Mouse (Mus musculus): ENCODE measurements around the gene Rpl23a. TPM values are rescaled to one million over a fixed set of nuclear protein-coding genes. Genes with fewer than 3 reads are reported as not detected.
A peak's percentile ranks its signal among the peaks of the same experiment; 100 is the strongest.

Gene Rpl23a
- polyA plus RNA-seq, 1 experiment from 2014 or later, result 1,650 TPM

DNA sequence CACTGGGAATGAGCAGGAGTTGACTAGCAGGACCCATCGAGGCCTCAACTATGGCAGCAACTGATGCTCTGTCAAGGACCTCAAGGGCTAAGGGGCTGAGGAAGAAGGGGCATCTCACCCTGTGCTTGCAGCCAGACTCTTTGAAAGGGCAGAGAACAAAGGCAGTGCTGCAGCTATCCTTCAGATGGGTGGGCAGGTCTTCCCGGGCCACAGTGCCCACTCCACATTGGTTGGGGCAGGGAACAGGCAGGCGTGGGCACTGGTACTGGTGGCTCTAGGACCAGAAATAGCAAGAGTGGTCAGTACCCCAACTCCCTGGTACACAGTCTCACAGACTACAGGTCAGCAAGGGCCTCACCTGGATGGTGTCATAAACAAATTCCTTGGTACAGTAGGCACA is 22.7 kb downstream of the Rpl23a start:
- H3K36me3 ChIP-seq (ENCODE audit: control insufficient read depth, insufficient read depth, low read length), result peaks cover 65% of the 10 kb centered on the region
- H3K27me3 ChIP-seq (ENCODE audit: control insufficient read depth, insufficient read depth, low read length), result no peaks in the 10 kb centered on the region
- H3K9ac ChIP-seq (ENCODE audit: low read depth, low read length), result no peak overlapping the region
- H3K9me3 ChIP-seq (ENCODE audit: control insufficient read depth, low read length), result no peaks in the 10 kb centered on the region
- WGBS, result 91% methylated on average over 3 of the region's 3 CpGs
- H3K4me1 ChIP-seq (ENCODE audit: control insufficient read depth, insufficient read depth, low read length), result peaks cover 21% of the 10 kb centered on the region
- no peak overlapping the region for H3K27ac ChIP-seq (ENCODE audit: low read depth, low read length)
- no peak overlapping the region for H3K4me2 ChIP-seq (replicated peaks; ENCODE audit: low read depth, low read length)
- no peak overlapping the region for H3K4me3 ChIP-seq (ENCODE audit: low read length)
- no peak for ATAC-seq (ENCODE audit: low FRiP score, low TSS enrichment)

DNA sequence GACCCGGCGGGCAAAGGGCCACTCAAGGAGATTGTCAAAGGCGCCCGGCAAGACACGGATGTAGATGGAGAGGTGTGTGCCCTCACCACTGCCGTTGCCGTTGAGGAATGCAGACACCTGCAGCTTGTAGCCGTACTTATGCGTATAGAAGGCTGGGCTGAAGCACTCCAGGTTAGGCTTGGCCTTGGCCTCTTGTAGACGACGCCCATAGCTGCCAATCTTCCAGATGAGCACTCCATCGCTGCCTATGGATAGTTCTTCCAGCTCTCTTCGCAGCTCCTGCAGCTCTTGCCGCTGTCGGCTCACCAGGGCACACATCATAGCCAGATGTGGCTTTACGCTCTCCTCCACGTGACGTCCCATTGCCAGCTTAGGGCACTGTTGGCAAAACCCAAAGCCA is 23.2 kb downstream of the Rpl23a start:
- H3K27ac ChIP-seq (ENCODE audit: low read depth, low read length), result no peak overlapping the region
- no peaks in the 10 kb centered on the region for H3K9me3 ChIP-seq (ENCODE audit: control insufficient read depth, low read length)
- no peak overlapping the region for H3K4me3 ChIP-seq (ENCODE audit: low read length)
- no peak overlapping the region for H3K4me2 ChIP-seq (replicated peaks; ENCODE audit: low read depth, low read length)
- peaks cover 20% of the 10 kb centered on the region for H3K4me1 ChIP-seq (ENCODE audit: control insufficient read depth, insufficient read depth, low read length)
- peaks cover 70% of the 10 kb centered on the region for H3K36me3 ChIP-seq (ENCODE audit: control insufficient read depth, insufficient read depth, low read length)
- no peaks in the 10 kb centered on the region for H3K27me3 ChIP-seq (ENCODE audit: control insufficient read depth, insufficient read depth, low read length)
- no peak overlapping the region for H3K9ac ChIP-seq (ENCODE audit: low read depth, low read length)
- ATAC-seq (ENCODE audit: low FRiP score, low TSS enrichment), result no peak
- 87% methylated on average over 18 of the region's 18 CpGs for WGBS

DNA sequence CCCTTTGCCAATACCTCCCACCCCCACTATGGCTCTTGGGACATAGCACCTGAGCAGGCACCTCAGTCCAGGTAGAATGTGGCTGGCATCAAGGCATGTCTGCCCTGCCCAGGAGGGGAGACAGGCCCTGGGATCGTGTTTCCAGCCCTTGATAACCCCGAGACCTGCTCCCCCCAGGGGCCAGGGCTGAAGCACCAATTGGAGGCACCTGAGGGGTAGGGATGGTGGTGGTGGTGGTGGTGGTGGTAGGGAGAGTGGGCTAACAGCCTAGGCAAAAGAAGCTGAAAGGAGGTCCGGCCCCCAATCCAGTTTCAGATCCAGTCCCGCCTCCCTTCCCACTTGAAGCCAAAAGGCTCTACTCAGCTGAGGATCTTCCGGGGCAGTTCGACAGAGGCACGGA is 23.8 kb downstream of the Rpl23a start:
- Histone ChIP-seq H3K36me3 (ENCODE audit: control insufficient read depth, insufficient read depth, low read length) (peaks cover 75% of the 10 kb centered on the region), H3K9me3 (ENCODE audit: control insufficient read depth, low read length) (no peaks in the 10 kb centered on the region), H3K27me3 (ENCODE audit: control insufficient read depth, insufficient read depth, low read length) (no peaks in the 10 kb centered on the region), H3K27ac (ENCODE audit: low read depth, low read length) (no peak overlapping the region), H3K9ac (ENCODE audit: low read depth, low read length) (no peak overlapping the region), H3K4me3 (ENCODE audit: low read length) (no peak overlapping the region), H3K4me1 (ENCODE audit: control insufficient read depth, insufficient read depth, low read length) (peaks cover 20% of the 10 kb centered on the region), H3K4me2 (replicated peaks; ENCODE audit: low read depth, low read length) (no peak overlapping the region)
- WGBS, result 84% methylated on average over 7 of the region's 7 CpGs
- ATAC-seq (ENCODE audit: low FRiP score, low TSS enrichment), result no peak

DNA sequence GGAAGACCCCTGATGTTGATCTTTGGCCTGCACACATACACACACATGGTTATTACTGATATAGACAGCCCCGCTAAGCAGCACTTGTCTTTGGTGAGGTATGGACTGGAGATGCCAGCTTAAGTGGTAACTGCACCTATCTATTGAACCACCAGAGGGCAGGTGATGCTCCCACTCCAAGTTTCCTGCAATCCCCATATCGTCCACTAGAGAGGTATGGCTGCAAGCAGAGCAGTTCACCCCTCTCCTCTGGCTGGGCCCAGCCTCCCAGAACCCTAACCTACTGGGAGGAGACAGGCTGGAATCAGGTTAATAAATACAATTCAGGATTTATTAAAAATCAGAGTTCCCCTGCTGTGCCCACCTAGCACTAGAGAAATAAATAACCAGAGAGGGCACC is 24.3 kb downstream of the Rpl23a start:
- Histone ChIP-seq H3K27ac (ENCODE audit: low read depth, low read length) (no peak overlapping the region), H3K36me3 (ENCODE audit: control insufficient read depth, insufficient read depth, low read length) (peaks cover 80% of the 10 kb centered on the region), H3K4me2 (replicated peaks; ENCODE audit: low read depth, low read length) (no peak overlapping the region), H3K9me3 (ENCODE audit: control insufficient read depth, low read length) (no peaks in the 10 kb centered on the region), H3K9ac (ENCODE audit: low read depth, low read length) (no peak overlapping the region), H3K27me3 (ENCODE audit: control insufficient read depth, insufficient read depth, low read length) (no peaks in the 10 kb centered on the region), H3K4me3 (ENCODE audit: low read length) (no peak overlapping the region), H3K4me1 (ENCODE audit: control insufficient read depth, insufficient read depth, low read length) (peaks cover 20% of the 10 kb centered on the region)
- peak; percentile 16 for ATAC-seq (ENCODE audit: low FRiP score, low TSS enrichment)
- 31% methylated on average over 2 of the region's 2 CpGs for WGBS

DNA sequence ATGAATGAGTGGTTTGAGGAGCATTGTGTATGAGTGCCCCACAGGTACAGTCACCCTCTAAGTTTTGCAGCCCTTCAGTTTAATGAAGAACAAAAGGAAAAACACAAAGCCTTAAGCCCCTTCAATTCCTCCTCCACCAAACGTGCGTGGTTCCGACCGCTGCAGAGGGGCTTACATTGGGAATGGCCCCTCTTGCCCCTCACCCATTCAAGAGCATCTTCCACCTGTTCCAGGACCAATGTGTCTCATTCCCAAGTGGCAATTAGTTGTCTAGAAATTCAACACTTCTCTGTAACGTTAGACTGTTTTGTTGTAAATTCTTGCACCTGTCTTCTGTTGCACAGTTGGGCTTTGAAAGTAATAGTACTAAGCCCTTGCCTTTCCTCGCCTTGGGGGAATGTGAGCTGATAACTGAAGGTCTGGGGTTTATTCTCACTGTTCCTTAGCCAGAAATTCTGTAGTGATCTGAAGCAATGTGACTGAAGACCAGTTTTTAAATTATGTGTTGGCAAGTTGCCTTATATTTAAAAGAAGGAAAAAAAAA is 27.2 kb downstream of the Rpl23a start:
- ATAC-seq (ENCODE audit: low FRiP score, low TSS enrichment), result no peak
- H3K27ac ChIP-seq (ENCODE audit: low read depth, low read length), result no peak overlapping the region
- 60% methylated on average over 6 of the region's 6 CpGs for WGBS

DNA sequence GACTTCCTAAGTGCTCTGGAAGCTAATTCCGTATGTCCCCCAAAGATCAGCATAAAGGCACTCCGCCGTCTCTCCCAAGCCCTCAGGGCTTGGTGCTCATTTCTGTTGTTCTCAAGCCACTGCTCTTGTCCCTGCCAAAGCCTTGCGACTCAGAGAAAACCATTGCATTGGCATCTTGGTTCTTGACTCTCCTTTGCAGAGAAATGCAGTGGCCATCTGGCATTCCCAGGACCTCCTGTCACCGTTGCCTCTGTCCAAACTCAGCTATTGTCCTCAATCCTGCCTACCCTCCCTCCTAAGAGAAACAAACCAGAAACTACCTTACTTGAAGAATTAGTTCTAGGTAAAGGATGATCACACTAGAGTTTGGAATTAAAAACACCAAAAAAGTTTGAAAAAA is 27.7 kb downstream of the Rpl23a start:
- H3K9me3 ChIP-seq (ENCODE audit: control insufficient read depth, low read length), result no peaks in the 10 kb centered on the region
- no peak overlapping the region for H3K27ac ChIP-seq (ENCODE audit: low read depth, low read length)
- H3K4me3 ChIP-seq (ENCODE audit: low read length), result no peak overlapping the region
- no peaks in the 10 kb centered on the region for H3K27me3 ChIP-seq (ENCODE audit: control insufficient read depth, insufficient read depth, low read length)
- ATAC-seq (ENCODE audit: low FRiP score, low TSS enrichment), result no peak
- no peaks in the 10 kb centered on the region for H3K4me1 ChIP-seq (ENCODE audit: control insufficient read depth, insufficient read depth, low read length)
- H3K36me3 ChIP-seq (ENCODE audit: control insufficient read depth, insufficient read depth, low read length), result peaks cover 88% of the 10 kb centered on the region
- H3K4me2 ChIP-seq (replicated peaks; ENCODE audit: low read depth, low read length), result no peak overlapping the region
- WGBS, result 89% methylated on average over 5 of the region's 5 CpGs
- H3K9ac ChIP-seq (ENCODE audit: low read depth, low read length), result no peak overlapping the region

More for the DNA sequence above, 27.2 kb downstream of the Rpl23a start:
- no peaks in the 10 kb centered on the region for H3K4me1 ChIP-seq (ENCODE audit: control insufficient read depth, insufficient read depth, low read length)
- no peaks in the 10 kb centered on the region for H3K9me3 ChIP-seq (ENCODE audit: control insufficient read depth, low read length)
- H3K36me3 ChIP-seq (ENCODE audit: control insufficient read depth, insufficient read depth, low read length), result peaks cover 89% of the 10 kb centered on the region
- H3K4me3 ChIP-seq (ENCODE audit: low read length), result no peak overlapping the region
- H3K27me3 ChIP-seq (ENCODE audit: control insufficient read depth, insufficient read depth, low read length), result no peaks in the 10 kb centered on the region
- H3K9ac ChIP-seq (ENCODE audit: low read depth, low read length), result no peak overlapping the region
- no peak overlapping the region for H3K4me2 ChIP-seq (replicated peaks; ENCODE audit: low read depth, low read length)

DNA sequence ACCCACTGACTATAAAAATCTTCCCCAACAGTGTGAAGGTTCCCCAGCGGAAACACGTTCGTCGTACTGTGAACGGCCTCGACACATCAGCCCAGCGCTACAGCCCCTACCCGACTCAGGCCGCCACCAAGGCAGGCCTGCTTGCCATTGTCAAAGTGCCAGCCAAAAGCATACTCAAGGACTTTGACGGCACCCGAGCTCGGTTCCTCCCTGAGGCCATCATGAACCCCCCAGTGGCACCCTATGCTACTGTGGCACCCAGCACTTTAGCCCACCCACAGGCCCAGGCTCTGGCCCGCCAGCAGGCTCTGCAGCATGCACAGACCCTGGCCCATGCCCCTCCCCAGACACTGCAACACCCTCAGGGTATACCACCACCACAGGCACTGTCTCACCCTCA is 29.6 kb downstream of the Rpl23a start:
- Histone ChIP-seq H3K27me3 (ENCODE audit: control insufficient read depth, insufficient read depth, low read length) (no peaks in the 10 kb centered on the region), H3K9ac (ENCODE audit: low read depth, low read length) (no peak overlapping the region), H3K4me3 (ENCODE audit: low read length) (no peak overlapping the region), H3K4me1 (ENCODE audit: control insufficient read depth, insufficient read depth, low read length) (no peaks in the 10 kb centered on the region), H3K9me3 (ENCODE audit: control insufficient read depth, low read length) (no peaks in the 10 kb centered on the region), H3K36me3 (ENCODE audit: control insufficient read depth, insufficient read depth, low read length) (peaks cover 81% of the 10 kb centered on the region), H3K4me2 (replicated peaks; ENCODE audit: low read depth, low read length) (no peak overlapping the region), H3K27ac (ENCODE audit: low read depth, low read length) (no peak overlapping the region)
- 80% methylated on average over 13 of the region's 13 CpGs for WGBS
- ATAC-seq (ENCODE audit: low FRiP score, low TSS enrichment), result no peak

DNA sequence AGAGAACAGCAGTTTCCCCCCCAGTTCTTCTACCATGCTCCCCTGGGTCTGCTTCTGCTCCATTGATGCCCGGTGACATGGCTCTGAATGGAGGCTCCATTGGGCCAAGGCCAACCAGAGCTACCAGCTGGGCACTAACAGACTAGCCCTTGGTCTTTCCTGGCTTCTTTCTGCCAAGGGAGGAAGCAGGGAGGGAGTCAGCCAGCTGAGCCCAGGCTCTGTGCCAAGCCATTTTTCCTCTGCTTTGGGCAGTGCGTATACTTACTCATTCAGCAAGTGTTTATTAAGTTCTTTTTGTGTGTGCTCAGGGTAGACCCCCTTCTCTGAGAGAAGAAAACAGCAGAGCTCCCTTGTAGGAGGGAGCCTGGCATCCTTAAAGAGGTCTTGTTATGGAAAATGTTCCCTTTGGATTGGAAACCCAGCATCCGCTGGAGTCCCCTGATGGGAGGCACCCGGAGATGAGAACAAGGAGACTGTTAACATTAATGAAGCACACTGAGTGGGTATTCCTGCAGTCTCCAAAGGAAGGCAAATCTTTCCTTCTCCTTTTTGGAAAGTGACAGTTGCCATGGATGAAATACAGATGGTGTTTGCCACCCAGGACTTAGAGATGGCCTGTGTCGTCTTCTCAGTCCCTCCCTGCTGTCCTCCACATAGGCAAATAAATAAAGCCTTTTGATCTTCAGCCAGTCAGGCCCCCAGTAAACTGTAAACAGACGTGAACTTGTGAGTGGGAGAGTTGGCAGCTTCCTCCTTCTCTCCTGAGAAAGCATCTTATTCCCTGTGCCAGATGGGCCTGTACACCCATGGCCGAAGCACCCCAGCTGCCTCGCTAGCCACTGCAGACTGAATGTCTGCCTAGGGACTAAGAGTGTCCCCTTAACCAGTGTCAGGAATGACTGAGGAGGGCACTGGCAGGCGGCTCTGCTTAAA is 30.8 kb downstream of the Rpl23a start:
- Histone ChIP-seq H3K27ac (ENCODE audit: low read depth, low read length) (0 out of 2 replicates have a peak overlapping the region, but pooled peaks have one; percentile 11), H3K4me3 (ENCODE audit: low read length) (no peak overlapping the region), H3K36me3 (ENCODE audit: control insufficient read depth, insufficient read depth, low read length) (peaks cover 69% of the 10 kb centered on the region), H3K4me2 (replicated peaks; ENCODE audit: low read depth, low read length) (no peak overlapping the region), H3K4me1 (ENCODE audit: control insufficient read depth, insufficient read depth, low read length) (no peaks in the 10 kb centered on the region), H3K27me3 (ENCODE audit: control insufficient read depth, insufficient read depth, low read length) (no peaks in the 10 kb centered on the region), H3K9ac (ENCODE audit: low read depth, low read length) (no peak overlapping the region), H3K9me3 (ENCODE audit: control insufficient read depth, low read length) (no peaks in the 10 kb centered on the region)
- WGBS, result 73% methylated on average over 9 of the region's 9 CpGs
- ATAC-seq (ENCODE audit: low FRiP score, low TSS enrichment), result no peak

DNA sequence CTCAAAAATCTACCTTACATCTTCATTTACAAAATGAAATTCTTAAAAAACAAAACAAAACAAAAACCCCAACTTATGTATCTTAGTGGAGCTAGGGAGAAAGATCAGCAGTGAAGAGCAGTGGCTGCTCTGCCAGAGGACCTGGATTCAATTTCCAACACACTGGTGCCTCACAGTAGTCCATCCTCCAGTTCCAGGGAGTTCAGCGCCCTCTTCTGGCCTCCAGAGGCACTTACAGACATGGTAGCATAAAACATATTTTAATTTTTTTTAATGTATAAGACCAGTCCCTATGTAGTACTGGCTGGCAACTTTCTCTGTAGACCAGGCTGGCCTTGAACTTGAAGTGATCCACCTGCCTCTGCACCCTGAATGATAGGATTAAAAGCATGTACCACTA is 32.2 kb downstream of the Rpl23a start:
- no peaks in the 10 kb centered on the region for H3K27me3 ChIP-seq (ENCODE audit: control insufficient read depth, insufficient read depth, low read length)
- WGBS, result 26% methylated on average over 1 of the region's 1 CpGs
- H3K9me3 ChIP-seq (ENCODE audit: control insufficient read depth, low read length), result no peaks in the 10 kb centered on the region
- H3K4me2 ChIP-seq (replicated peaks; ENCODE audit: low read depth, low read length), result no peak overlapping the region
- no peak for ATAC-seq (ENCODE audit: low FRiP score, low TSS enrichment)
- peaks cover 58% of the 10 kb centered on the region for H3K36me3 ChIP-seq (ENCODE audit: control insufficient read depth, insufficient read depth, low read length)
- H3K9ac ChIP-seq (ENCODE audit: low read depth, low read length), result no peak overlapping the region
- H3K4me1 ChIP-seq (ENCODE audit: control insufficient read depth, insufficient read depth, low read length), result no peaks in the 10 kb centered on the region
- no peak overlapping the region for H3K4me3 ChIP-seq (ENCODE audit: low read length)
- no peak overlapping the region for H3K27ac ChIP-seq (ENCODE audit: low read depth, low read length)

All from kidney, embryonic 14.5 days (tissue).